Mouse (Mus musculus) cerebellum, adult 2 months (tissue): ENCODE measurements at regions not wholly inside any gene's neighbourhood (a gene's known extent, or its start where the extent isn't known, plus 50 kb on each side); places are given as distances from the start of the nearest gene placed in this dataset.

Experiments
- CTCF ChIP-seq: fragments of 200-500 bp; IDR thresholded peaks from 2 replicates; pipeline ENCODE4 v1.5.1; 2011; ENCODE audit warnings: low read depth, mild to moderate bottlenecking, control low read depth, low read length, moderate library complexity, borderline replicate concordance; ENCODE audit not compliant: insufficient read depth
- POLR2A ChIP-seq: fragments of 200-500 bp; IDR thresholded peaks from 2 replicates; pipeline ENCODE4 v1.6.1; 2011; ENCODE audit warnings: low read length, control low read depth, borderline replicate concordance; ENCODE audit not compliant: insufficient read depth

- no peak for TF ChIP-seq POLR2A
- TF ChIP-seq CTCF, result no peak
These were observed 240.1 kb downstream of the Mroh4 start for GRCm38 (mm10) chr15:74396029-74396428.
